Mouse (Mus musculus): ENCODE results near the gene C130073F10Rik.
"Not testable (repeated sequence)": the region's sequence is repeated elsewhere in the genome, so short reads cannot be mapped to it uniquely, and the experiment has no call there.

The C130073F10Rik gene

GRCm38 (mm10) chr4:101893656-101894420, at the start of gene C130073F10Rik:
Gene C130073F10Rik (minus strand): TSS chr4:101893789.
- no peak for DNase-seq (ENCODE audit: low spot score in 2 of 2)

GRCm38 (mm10) chr4:101940107-101940506, 46.5 kb upstream of the C130073F10Rik start, which contains the start of gene Gm12794:
Gene Gm12794 (plus strand): TSS chr4:101940407.
- DNase-seq (ENCODE audit: low spot score in 2 of 2): not testable (repeated sequence)

GRCm38 (mm10) chr4:101908821-101909220, 15.2 kb upstream of the C130073F10Rik start, which contains the start of gene Gm12800:
Gene Gm12800 (plus strand): TSS chr4:101909121.
- DNase-seq (ENCODE audit: low spot score in 2 of 2): not testable (repeated sequence)

- DNase-seq (ENCODE audit: low spot score in 2 of 2): no peak
Observed at GRCm38 (mm10) chr4:101889377-101889776, 4.2 kb downstream of the C130073F10Rik start.

GRCm38 (mm10) chr4:101883641-101884040, 9.9 kb downstream of the C130073F10Rik start:
- DNase-seq (ENCODE audit: low spot score in 2 of 2): no peak

- DNase-seq (ENCODE audit: low spot score in 2 of 2): not testable (repeated sequence)
Observed at GRCm38 (mm10) chr4:101875687-101876086, 17.9 kb downstream of the C130073F10Rik start.

- not testable (repeated sequence) for DNase-seq (ENCODE audit: low spot score in 2 of 2)
Observed at GRCm38 (mm10) chr4:101872031-101872430, 21.6 kb downstream of the C130073F10Rik start.

- DNase-seq (ENCODE audit: low spot score in 2 of 2): no peak
Observed at GRCm38 (mm10) chr4:101862289-101862688, 31.3 kb downstream of the C130073F10Rik start.

- peak; percentile 4 to 64 for DNase-seq (ENCODE audit: low spot score in 2 of 2)
Observed at GRCm38 (mm10) chr4:101860873-101861272, 32.7 kb downstream of the C130073F10Rik start.

GRCm38 (mm10) chr4:101850908-101851307, 42.7 kb downstream of the C130073F10Rik start:
- DNase-seq (ENCODE audit: low spot score in 2 of 2): no peak

- not testable (repeated sequence) for DNase-seq (ENCODE audit: low spot score in 2 of 2)
Observed at GRCm38 (mm10) chr4:101843923-101844322, 49.7 kb downstream of the C130073F10Rik start, which contains the start of gene B020004J07Rik. Gene B020004J07Rik (minus strand): TSS chr4:101844023.
